ENCODE assay signal across 12 mouse cellular contexts in genomic region chr12:54492737-54493136, GRCm38 (mm10).
DNase-seq lines count a peak whose midpoint lies in the region; ATAC-seq and TF ChIP-seq lines count a peak whose summit lies in the region.
"Had no signal": no experiment of that assay in that cellular context is flagged by ENCODE, and none has a peak within 500 bp of the region (broad histone marks: within the 10 kb centered on the region; RNA-seq: fewer than 3 reads in every experiment).

No protein-coding gene starts in this region.

- H3K9ac ChIP-seq in heart, embryonic 12.5 days = no peak overlapping the region
- H3K9ac ChIP-seq in stomach, embryonic 16.5 days (ENCODE audit: low read length) = no peak overlapping the region; the same call in 1 of the 2 replicates

- no peak for DNase-seq in heart, postnatal 25 days (ENCODE audit: low spot score)
- DNase-seq in lung, postnatal 36 days = peak; percentile 29
- DNase-seq in lung, postnatal 14 days = no peak
- DNase-seq in gastrocnemius, adult 2 months = peak; percentile 92
- DNase-seq in urinary bladder, postnatal 25 days (ENCODE audit: low spot score) = no peak
- DNase-seq in layer of hippocampus, postnatal 25 days (ENCODE audit: extremely low spot score in 1 of 2, low spot score in 1 of 2) = no peak
- DNase-seq: adrenal gland, postnatal 25 days; thymus, postnatal 36 days had no signal

- intact Hi-C loops in heart, postnatal 25 days (cut with DNase I) = no loop called here
- intact Hi-C loops in gastrocnemius, adult 2 months (cut with DNase I) = loop anchor here (5.0 kb wide), 3 partner anchors 55 to 290 kb away; partner anchors contain the start of gene Egln3

- peaks cover 10% of the 10 kb centered on the region; the same call in 1 of the 2 replicates for H3K27me3 ChIP-seq in heart, embryonic 12.5 days (replicated peaks)
- no peaks in the 10 kb centered on the region for H3K27me3 ChIP-seq in stomach, embryonic 16.5 days (ENCODE audit: control insufficient read depth, insufficient read depth, low read length)
- H3K27me3 ChIP-seq: Patski had no signal

- ATAC-seq in heart, embryonic 12.5 days (ENCODE audit: insufficient number of reproducible peaks, low FRiP score) = 0 out of 2 replicates have a peak, but pooled peaks have one; percentile 59
- ATAC-seq in stomach, embryonic 16.5 days (ENCODE audit: insufficient read depth, low FRiP score) = no peak
- ATAC-seq: Patski had no signal

- no peaks in the 10 kb centered on the region for H3K9me3 ChIP-seq in heart, embryonic 12.5 days (replicated peaks)
- H3K9me3 ChIP-seq in stomach, embryonic 16.5 days (replicated peaks; ENCODE audit: control insufficient read depth, low read length) = no peaks in the 10 kb centered on the region

- 40% methylated on average over 10 of the region's 10 CpGs for WGBS in heart, embryonic 12.5 days
- 48% methylated on average over 10 of the region's 10 CpGs for WGBS in stomach, embryonic 16.5 days

- peaks cover 5% of the 10 kb centered on the region; the same call in 1 of the 2 replicates for H3K4me1 ChIP-seq in heart, embryonic 12.5 days (replicated peaks)
- peaks cover 20% of the 10 kb centered on the region; the same call in 1 of the 2 replicates for H3K4me1 ChIP-seq in stomach, embryonic 16.5 days (ENCODE audit: control insufficient read depth, insufficient read depth, low read length)

- H3K27ac ChIP-seq in heart, embryonic 12.5 days (ENCODE audit: poor library complexity, severe bottlenecking) = no peak overlapping the region
- H3K27ac ChIP-seq in gastrocnemius, adult 2 months = peak overlapping the region; percentile 67
- H3K27ac ChIP-seq in stomach, embryonic 16.5 days (ENCODE audit: low read length) = peak overlapping the region; percentile 43; the same call in 1 of the 2 replicates
- H3K27ac ChIP-seq: layer of hippocampus, adult 2 months had no signal

- no peak overlapping the region for H3K4me3 ChIP-seq in heart, embryonic 12.5 days
- H3K4me3 ChIP-seq in gastrocnemius, adult 2 months = peak overlapping the region; percentile 42
- no peak overlapping the region for H3K4me3 ChIP-seq in stomach, embryonic 16.5 days (replicated peaks; ENCODE audit: low read length)
- H3K4me3 ChIP-seq: layer of hippocampus, adult 2 months had no signal

- H3K36me3 ChIP-seq in heart, embryonic 12.5 days = no peaks in the 10 kb centered on the region
- H3K36me3 ChIP-seq in stomach, embryonic 16.5 days (ENCODE audit: control insufficient read depth, insufficient read depth, low read length) = no peaks in the 10 kb centered on the region

- no peak for TF ChIP-seq CTCF in gastrocnemius, adult 2 months (IDR thresholded peaks at IDR 0.05)

- no peak overlapping the region for H3K4me2 ChIP-seq in heart, embryonic 12.5 days
- H3K4me2 ChIP-seq in stomach, embryonic 16.5 days (ENCODE audit: low read depth, low read length) = no peak overlapping the region

Comparison
In these comparisons a context has a peak if more than half of its experiments do, and no peak if none do; other contexts are left out.
1. DNase-seq: peak in lung, postnatal 36 days (single experiment) and gastrocnemius, adult 2 months (single experiment); none in heart, postnatal 25 days (single experiment), lung, postnatal 14 days (single experiment), urinary bladder, postnatal 25 days (single experiment) and layer of hippocampus, postnatal 25 days (0 of 2).